Mouse (Mus musculus): ENCODE measurements at regions not wholly inside any gene's neighbourhood (a gene's known extent, or its start where the extent isn't known, plus 50 kb on each side); places are given as distances from the start of the nearest gene placed in this dataset.

DNA sequence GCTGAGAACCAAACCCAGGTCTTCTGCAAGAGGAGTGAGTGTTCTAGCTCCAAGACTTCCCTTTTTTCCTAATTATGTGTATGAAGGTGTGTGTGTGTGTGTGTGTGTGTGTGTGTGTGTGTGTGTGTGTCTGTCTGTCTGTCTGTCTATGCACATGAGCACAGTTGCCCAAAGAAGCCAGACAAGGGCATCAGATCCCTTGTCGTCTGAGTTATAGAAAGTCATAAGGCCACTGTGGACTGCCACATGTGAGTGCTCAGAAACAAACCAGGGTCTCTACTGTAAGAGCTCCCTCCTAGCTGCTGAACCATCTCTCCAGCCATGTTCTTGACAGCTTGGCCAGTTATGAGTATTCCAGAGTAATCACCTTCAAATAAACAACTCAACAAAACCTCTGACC lies 58.6 kb upstream of the Itga11 start:
- no peak for ATAC-seq (ENCODE audit: low FRiP score, low TSS enrichment)
- no peaks in the 10 kb centered on the region for H3K4me1 ChIP-seq (ENCODE audit: insufficient read depth, low read length)
- H3K27ac ChIP-seq (ENCODE audit: low read length): no peak overlapping the region
- H3K4me3 ChIP-seq (ENCODE audit: low read length): no peak overlapping the region
- no peak overlapping the region for H3K4me2 ChIP-seq (replicated peaks; ENCODE audit: low read depth, low read length)
- H3K36me3 ChIP-seq (ENCODE audit: insufficient read depth, low read length): no peaks in the 10 kb centered on the region
- 100% methylated on average over 1 of the region's 1 CpGs for WGBS
- no peak overlapping the region for H3K9ac ChIP-seq (replicated peaks; ENCODE audit: low read length)
- no peaks in the 10 kb centered on the region for H3K27me3 ChIP-seq (ENCODE audit: insufficient read depth, low read length)
- no peaks in the 10 kb centered on the region for H3K9me3 ChIP-seq (ENCODE audit: low read length)

GRCm38 (mm10) chr9:62620901-62621445 lies 56.7 kb upstream of the Itga11 start:
- Histone ChIP-seq H3K9me3 (ENCODE audit: low read length) (no peaks in the 10 kb centered on the region), H3K4me3 (ENCODE audit: low read length) (no peak overlapping the region), H3K4me2 (replicated peaks; ENCODE audit: low read depth, low read length) (no peak overlapping the region), H3K27me3 (ENCODE audit: insufficient read depth, low read length) (no peaks in the 10 kb centered on the region), H3K27ac (ENCODE audit: low read length) (no peak overlapping the region), H3K9ac (replicated peaks; ENCODE audit: low read length) (no peak overlapping the region), H3K36me3 (ENCODE audit: insufficient read depth, low read length) (no peaks in the 10 kb centered on the region), H3K4me1 (ENCODE audit: insufficient read depth, low read length) (no peaks in the 10 kb centered on the region)
- 75% methylated on average over 9 of the region's 9 CpGs for WGBS
- ATAC-seq (ENCODE audit: low FRiP score, low TSS enrichment): no peak

DNA sequence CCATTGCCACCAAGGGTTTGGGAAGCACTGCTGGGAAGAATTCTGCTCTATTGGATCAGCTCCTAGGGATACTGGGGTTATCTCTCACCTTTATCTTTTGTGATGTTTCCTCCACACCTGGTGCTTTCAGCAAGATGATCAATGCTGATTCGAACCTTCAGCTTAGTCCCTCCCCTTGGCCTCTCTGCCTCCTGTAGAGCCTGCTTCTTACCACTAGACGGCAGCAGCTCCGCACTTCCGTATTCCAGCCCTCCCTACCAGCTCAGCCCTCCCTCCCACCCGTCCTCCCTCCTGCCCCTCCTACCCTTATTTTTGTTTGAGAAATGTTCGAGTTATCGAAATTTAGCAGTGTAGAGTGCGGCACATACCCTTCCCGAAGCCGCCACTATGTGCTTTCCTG lies 55.5 kb upstream of the Itga11 start:
- no peaks in the 10 kb centered on the region for H3K9me3 ChIP-seq (ENCODE audit: low read length)
- ATAC-seq (ENCODE audit: low FRiP score, low TSS enrichment): no peak
- H3K36me3 ChIP-seq (ENCODE audit: insufficient read depth, low read length): no peaks in the 10 kb centered on the region
- no peaks in the 10 kb centered on the region for H3K27me3 ChIP-seq (ENCODE audit: insufficient read depth, low read length)
- H3K4me2 ChIP-seq (replicated peaks; ENCODE audit: low read depth, low read length): no peak overlapping the region
- no peak overlapping the region for H3K9ac ChIP-seq (replicated peaks; ENCODE audit: low read length)
- WGBS: 60% methylated on average over 10 of the region's 10 CpGs
- H3K4me3 ChIP-seq (ENCODE audit: low read length): no peak overlapping the region
- H3K4me1 ChIP-seq (ENCODE audit: insufficient read depth, low read length): no peaks in the 10 kb centered on the region; the same call in 1 of the 2 replicates
- no peak overlapping the region for H3K27ac ChIP-seq (ENCODE audit: low read length)

DNA sequence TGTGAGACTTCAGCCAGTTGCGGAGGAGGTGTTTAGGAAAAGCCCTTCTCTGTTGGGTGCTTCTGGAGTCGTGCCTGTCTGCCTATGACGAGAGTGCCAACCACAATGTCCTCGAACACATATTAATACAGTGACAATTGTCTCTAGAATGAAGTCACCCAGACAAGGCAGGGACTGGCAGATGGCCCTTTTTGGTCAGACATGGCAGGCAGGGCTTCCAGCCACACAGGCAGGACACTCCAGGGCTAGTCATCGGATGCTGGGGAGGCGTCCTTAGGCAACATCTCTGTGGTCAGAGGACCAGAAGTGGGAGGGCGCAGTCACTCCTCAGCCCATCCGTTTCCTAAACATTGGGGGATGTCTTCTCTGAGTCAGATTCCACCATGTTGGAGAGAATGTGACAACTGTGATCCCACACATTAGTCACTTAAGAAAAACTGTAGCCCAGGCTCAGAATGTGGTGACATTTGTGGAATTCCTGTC lies 53.0 kb upstream of the Itga11 start:
- H3K9me3 ChIP-seq (ENCODE audit: low read length): no peaks in the 10 kb centered on the region
- H3K36me3 ChIP-seq (ENCODE audit: insufficient read depth, low read length): no peaks in the 10 kb centered on the region
- H3K4me2 ChIP-seq (replicated peaks; ENCODE audit: low read depth, low read length): no peak overlapping the region
- H3K4me3 ChIP-seq (ENCODE audit: low read length): no peak overlapping the region
- peaks cover 5% of the 10 kb centered on the region; the same call in 1 of the 2 replicates for H3K4me1 ChIP-seq (ENCODE audit: insufficient read depth, low read length)
- 72% methylated on average over 8 of the region's 8 CpGs for WGBS
- ATAC-seq (ENCODE audit: low FRiP score, low TSS enrichment): no peak
- H3K27me3 ChIP-seq (ENCODE audit: insufficient read depth, low read length): no peaks in the 10 kb centered on the region
- H3K27ac ChIP-seq (ENCODE audit: low read length): no peak overlapping the region
- H3K9ac ChIP-seq (replicated peaks; ENCODE audit: low read length): no peak overlapping the region

DNA sequence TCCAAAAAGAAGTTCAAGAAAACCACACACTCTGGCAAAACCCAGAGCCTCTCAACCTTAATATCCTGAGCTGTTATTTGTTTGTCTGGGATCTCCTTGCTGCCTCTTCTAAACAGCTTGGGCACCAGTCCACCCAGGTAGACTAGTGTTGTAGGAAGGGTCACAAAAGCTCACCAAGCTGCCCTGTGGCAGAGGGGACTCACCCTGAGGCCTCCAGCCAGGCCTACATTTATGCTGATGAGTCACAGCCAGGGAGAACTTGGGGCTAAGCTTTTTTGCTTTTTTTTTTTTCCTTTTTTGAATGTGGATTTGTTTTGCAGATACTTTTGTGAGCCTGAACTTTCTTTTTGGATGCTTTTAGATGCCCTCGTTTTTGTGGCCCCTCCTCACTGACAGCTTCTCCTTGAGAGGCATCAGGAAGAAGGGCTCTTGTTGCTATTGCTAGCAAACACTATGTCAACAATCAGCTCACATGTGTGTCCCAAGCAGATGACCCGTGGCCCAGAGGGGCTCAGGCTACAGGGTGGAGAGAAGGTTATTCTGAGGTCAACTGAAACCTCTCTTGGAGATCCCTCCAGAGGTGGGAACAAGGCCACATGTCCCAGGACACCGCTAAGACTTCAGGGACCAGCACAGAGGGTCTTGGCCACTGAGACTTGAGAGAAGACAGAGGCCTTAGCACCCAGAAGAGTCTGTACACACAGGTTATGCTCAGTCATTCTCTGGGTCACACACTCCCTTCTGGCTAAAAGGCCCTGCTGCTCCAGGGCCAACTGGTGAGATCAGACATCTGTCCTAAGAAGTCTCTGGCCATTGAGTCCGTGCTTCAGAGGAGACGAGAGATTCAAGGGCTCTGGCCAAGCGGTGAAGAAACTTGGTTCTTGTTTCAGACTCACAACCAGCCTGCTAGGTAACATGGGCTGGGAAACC lies 50.3 kb upstream of the Itga11 start:
- Histone ChIP-seq H3K4me1 (ENCODE audit: insufficient read depth, low read length) (peaks cover 7% of the 10 kb centered on the region), H3K36me3 (ENCODE audit: insufficient read depth, low read length) (no peaks in the 10 kb centered on the region), H3K9ac (replicated peaks; ENCODE audit: low read length) (no peak overlapping the region), H3K27me3 (ENCODE audit: insufficient read depth, low read length) (no peaks in the 10 kb centered on the region), H3K4me3 (ENCODE audit: low read length) (no peak overlapping the region), H3K4me2 (replicated peaks; ENCODE audit: low read depth, low read length) (no peak overlapping the region), H3K9me3 (ENCODE audit: low read length) (no peaks in the 10 kb centered on the region), H3K27ac (ENCODE audit: low read length) (no peak overlapping the region)
- 0 out of 2 replicates have a peak, but pooled peaks have one; percentile 15 for ATAC-seq (ENCODE audit: low FRiP score, low TSS enrichment)
- 31% methylated on average over 6 of the region's 6 CpGs for WGBS
